Mouse (Mus musculus): Measurements from ENCODE around the gene E2f8. TPM values are rescaled to one million over a fixed set of nuclear protein-coding genes. Genes with fewer than 3 reads are reported as not detected.

E2f8 gene
- 1.1 and 2.9 TPM in 2 replicates for polyA plus RNA-seq (2014; fragmentation: Nextera tagmentation; extraction: Ambion mirVana)

GRCm38 (mm10) chr7:48881486-48881885, at the start of gene E2f8:
Gene E2f8 (minus strand): TSS chr7:48881596.
- Histone ChIP-seq H3K4me3 (replicated peaks; ENCODE audit: low read depth, low read length) (peak within 1 kb of the TSS; percentile 64), H3K27me3 (ENCODE audit: control insufficient read depth, insufficient read depth, low read length) (peaks cover 30% of the 10 kb centered on the region; the same call in 1 of the 2 replicates), H3K9ac (replicated peaks; ENCODE audit: low read length) (peak within 1 kb of the TSS; percentile 37; the same call in 1 of the 2 replicates), H3K4me2 (ENCODE audit: low read length) (peak within 1 kb of the TSS; percentile 100), H3K4me1 (ENCODE audit: control insufficient read depth, insufficient read depth, low read length) (0 out of 2 replicates have a peak, but pooled peaks cover 2% of the 10 kb centered on the region), H3K9me3 (ENCODE audit: control insufficient read depth, low read length) (no peaks in the 10 kb centered on the region), H3K27ac (replicated peaks; ENCODE audit: low read depth, low read length) (no peak within 1 kb of the TSS), H3K36me3 (ENCODE audit: control insufficient read depth, insufficient read depth, low read length) (no peaks in the 10 kb centered on the region)
- ATAC-seq (ENCODE audit: low FRiP score, low TSS enrichment) (peak; percentile 81), DNase-seq (peak; percentile 81)
- under 1% methylated on average over 39 of the region's 41 CpGs for WGBS

- H3K27me3 ChIP-seq (ENCODE audit: control insufficient read depth, insufficient read depth, low read length), result no peaks in the 10 kb centered on the region
- no peak overlapping the region for H3K27ac ChIP-seq (replicated peaks; ENCODE audit: low read depth, low read length)
- peaks cover 3% of the 10 kb centered on the region; the same call in 1 of the 2 replicates for H3K4me1 ChIP-seq (ENCODE audit: control insufficient read depth, insufficient read depth, low read length)
- H3K9me3 ChIP-seq (ENCODE audit: control insufficient read depth, low read length), result no peaks in the 10 kb centered on the region
- ATAC-seq (ENCODE audit: low FRiP score, low TSS enrichment), result no peak
- H3K4me2 ChIP-seq (ENCODE audit: low read length), result no peak overlapping the region
- H3K9ac ChIP-seq (replicated peaks; ENCODE audit: low read length), result no peak overlapping the region
- 28% methylated on average over 5 of the region's 5 CpGs for WGBS
- H3K4me3 ChIP-seq (replicated peaks; ENCODE audit: low read depth, low read length), result no peak overlapping the region
- DNase-seq, result peak; percentile 33
- no peaks in the 10 kb centered on the region for H3K36me3 ChIP-seq (ENCODE audit: control insufficient read depth, insufficient read depth, low read length)
Observed at GRCm38 (mm10) chr7:48930399-48930798, 49.0 kb upstream of the E2f8 start.

- peak; percentile 77 for DNase-seq
- no peak overlapping the region for H3K4me2 ChIP-seq (ENCODE audit: low read length)
- no peaks in the 10 kb centered on the region for H3K36me3 ChIP-seq (ENCODE audit: control insufficient read depth, insufficient read depth, low read length)
- no peaks in the 10 kb centered on the region for H3K27me3 ChIP-seq (ENCODE audit: control insufficient read depth, insufficient read depth, low read length)
- H3K9me3 ChIP-seq (ENCODE audit: control insufficient read depth, low read length), result no peaks in the 10 kb centered on the region
- 14% methylated on average over 3 of the region's 3 CpGs for WGBS
- no peak overlapping the region for H3K9ac ChIP-seq (replicated peaks; ENCODE audit: low read length)
- H3K4me1 ChIP-seq (ENCODE audit: control insufficient read depth, insufficient read depth, low read length), result peaks cover 3% of the 10 kb centered on the region; the same call in 1 of the 2 replicates
- no peak overlapping the region for H3K4me3 ChIP-seq (replicated peaks; ENCODE audit: low read depth, low read length)
- no peak overlapping the region for H3K27ac ChIP-seq (replicated peaks; ENCODE audit: low read depth, low read length)
- peak; percentile 46; the same call in 1 of the 2 replicates for ATAC-seq (ENCODE audit: low FRiP score, low TSS enrichment)
Observed at GRCm38 (mm10) chr7:48928364-48928763, 47.0 kb upstream of the E2f8 start.

- 93% methylated on average over 3 of the region's 3 CpGs for WGBS
- ATAC-seq (ENCODE audit: low FRiP score, low TSS enrichment), result no peak
- no peaks in the 10 kb centered on the region for H3K4me1 ChIP-seq (ENCODE audit: control insufficient read depth, insufficient read depth, low read length)
Observed at GRCm38 (mm10) chr7:48925214-48925613, 43.8 kb upstream of the E2f8 start.

GRCm38 (mm10) chr7:48923620-48924019, 42.2 kb upstream of the E2f8 start:
- no peak for ATAC-seq (ENCODE audit: low FRiP score, low TSS enrichment)
- Histone ChIP-seq H3K27ac (replicated peaks; ENCODE audit: low read depth, low read length) (no peak overlapping the region), H3K9ac (replicated peaks; ENCODE audit: low read length) (no peak overlapping the region), H3K4me3 (replicated peaks; ENCODE audit: low read depth, low read length) (no peak overlapping the region), H3K27me3 (ENCODE audit: control insufficient read depth, insufficient read depth, low read length) (no peaks in the 10 kb centered on the region), H3K4me2 (ENCODE audit: low read length) (no peak overlapping the region), H3K4me1 (ENCODE audit: control insufficient read depth, insufficient read depth, low read length) (no peaks in the 10 kb centered on the region), H3K9me3 (ENCODE audit: control insufficient read depth, low read length) (no peaks in the 10 kb centered on the region), H3K36me3 (ENCODE audit: control insufficient read depth, insufficient read depth, low read length) (no peaks in the 10 kb centered on the region)
- DNase-seq, result no peak
- 94% methylated on average over 10 of the region's 10 CpGs for WGBS

More at GRCm38 (mm10) chr7:48925214-48925613, 43.8 kb upstream of the E2f8 start:
- Histone ChIP-seq H3K27me3 (ENCODE audit: control insufficient read depth, insufficient read depth, low read length) (no peaks in the 10 kb centered on the region), H3K4me2 (ENCODE audit: low read length) (no peak overlapping the region), H3K9me3 (ENCODE audit: control insufficient read depth, low read length) (no peaks in the 10 kb centered on the region), H3K36me3 (ENCODE audit: control insufficient read depth, insufficient read depth, low read length) (no peaks in the 10 kb centered on the region), H3K27ac (replicated peaks; ENCODE audit: low read depth, low read length) (no peak overlapping the region), H3K9ac (replicated peaks; ENCODE audit: low read length) (no peak overlapping the region), H3K4me3 (replicated peaks; ENCODE audit: low read depth, low read length) (no peak overlapping the region)
- DNase-seq, result no peak

- DNase-seq, result no peak
- ATAC-seq (ENCODE audit: low FRiP score, low TSS enrichment), result no peak
- Histone ChIP-seq H3K36me3 (ENCODE audit: control insufficient read depth, insufficient read depth, low read length) (no peaks in the 10 kb centered on the region), H3K9ac (replicated peaks; ENCODE audit: low read length) (no peak overlapping the region), H3K4me2 (ENCODE audit: low read length) (no peak overlapping the region), H3K4me3 (replicated peaks; ENCODE audit: low read depth, low read length) (no peak overlapping the region), H3K9me3 (ENCODE audit: control insufficient read depth, low read length) (no peaks in the 10 kb centered on the region), H3K27ac (replicated peaks; ENCODE audit: low read depth, low read length) (no peak overlapping the region), H3K27me3 (ENCODE audit: control insufficient read depth, insufficient read depth, low read length) (peaks cover 16% of the 10 kb centered on the region; the same call in 1 of the 2 replicates), H3K4me1 (ENCODE audit: control insufficient read depth, insufficient read depth, low read length) (peaks cover 16% of the 10 kb centered on the region; the same call in 1 of the 2 replicates)
- 17% methylated on average over 11 of the region's 11 CpGs for WGBS
Observed at GRCm38 (mm10) chr7:48918389-48918788, 37.0 kb upstream of the E2f8 start.

GRCm38 (mm10) chr7:48917988-48918387, 36.6 kb upstream of the E2f8 start:
- no peak overlapping the region for H3K4me2 ChIP-seq (ENCODE audit: low read length)

GRCm38 (mm10) chr7:48917463-48917862, 36.1 kb upstream of the E2f8 start:
- DNase-seq (no peak), ATAC-seq (ENCODE audit: low FRiP score, low TSS enrichment) (no peak)
- Histone ChIP-seq H3K4me2 (ENCODE audit: low read length) (no peak overlapping the region), H3K9me3 (ENCODE audit: control insufficient read depth, low read length) (no peaks in the 10 kb centered on the region), H3K4me1 (ENCODE audit: control insufficient read depth, insufficient read depth, low read length) (peaks cover 16% of the 10 kb centered on the region; the same call in 1 of the 2 replicates), H3K9ac (replicated peaks; ENCODE audit: low read length) (no peak overlapping the region), H3K4me3 (replicated peaks; ENCODE audit: low read depth, low read length) (no peak overlapping the region), H3K36me3 (ENCODE audit: control insufficient read depth, insufficient read depth, low read length) (no peaks in the 10 kb centered on the region), H3K27ac (replicated peaks; ENCODE audit: low read depth, low read length) (no peak overlapping the region), H3K27me3 (ENCODE audit: control insufficient read depth, insufficient read depth, low read length) (peaks cover 16% of the 10 kb centered on the region; the same call in 1 of the 2 replicates)
- WGBS, result 20% methylated on average over 5 of the region's 5 CpGs

More at GRCm38 (mm10) chr7:48917988-48918387, 36.6 kb upstream of the E2f8 start:
- Histone ChIP-seq H3K4me3 (replicated peaks; ENCODE audit: low read depth, low read length) (no peak overlapping the region), H3K4me1 (ENCODE audit: control insufficient read depth, insufficient read depth, low read length) (peaks cover 16% of the 10 kb centered on the region; the same call in 1 of the 2 replicates), H3K9ac (replicated peaks; ENCODE audit: low read length) (no peak overlapping the region), H3K36me3 (ENCODE audit: control insufficient read depth, insufficient read depth, low read length) (no peaks in the 10 kb centered on the region), H3K27me3 (ENCODE audit: control insufficient read depth, insufficient read depth, low read length) (peaks cover 16% of the 10 kb centered on the region; the same call in 1 of the 2 replicates), H3K27ac (replicated peaks; ENCODE audit: low read depth, low read length) (no peak overlapping the region), H3K9me3 (ENCODE audit: control insufficient read depth, low read length) (no peaks in the 10 kb centered on the region)
- DNase-seq (no peak), ATAC-seq (ENCODE audit: low FRiP score, low TSS enrichment) (no peak)
- WGBS, result 6% methylated on average over 5 of the region's 5 CpGs
